Mouse (Mus musculus): ENCODE results near the gene Olfr1238. TPM values are rescaled to one million over a fixed set of nuclear protein-coding genes. Genes with fewer than 3 reads are reported as not detected.

Olfr1238 gene
- not detected in 2 replicates for polyA plus RNA-seq (2016; fragmentation: Nextera tagmentation; extraction: Ambion mirVana)

DNA sequence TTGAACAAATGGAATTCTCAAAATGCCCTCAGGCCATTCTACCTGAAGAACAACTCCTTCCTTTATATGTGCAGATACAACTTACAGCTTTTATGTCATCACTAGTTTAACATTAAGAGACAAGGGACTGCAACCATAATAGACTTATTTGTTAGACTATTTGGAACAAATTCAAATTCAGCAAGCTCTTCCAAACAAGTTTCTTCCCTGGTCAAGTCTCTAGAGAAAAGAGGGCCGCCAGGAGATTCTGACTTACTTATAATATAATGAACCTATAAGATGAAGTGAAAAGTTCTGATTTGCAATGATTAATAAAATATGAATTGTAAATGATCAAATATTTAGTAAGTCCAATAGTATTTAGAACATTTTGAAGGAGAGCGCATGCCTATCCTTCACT lies at the start of gene Olfr1238:
TSS of gene Olfr1238 (minus strand) at position 101 of the 400 bp plus-strand sequence.
- H3K4me2 ChIP-seq: no peak within 1 kb of the TSS
- no peaks in the 10 kb centered on the region for H3K9me3 ChIP-seq (replicated peaks)
- no peak within 1 kb of the TSS for H3K9ac ChIP-seq
- ATAC-seq: no peak
- H3K4me3 ChIP-seq: no peak within 1 kb of the TSS
- no peaks in the 10 kb centered on the region for H3K27me3 ChIP-seq (replicated peaks)
- no peaks in the 10 kb centered on the region for H3K36me3 ChIP-seq
- WGBS (ENCODE audit: insufficient replicate concordance): 86% methylated on average over 2 of the region's 2 CpGs
- H3K27ac ChIP-seq: no peak within 1 kb of the TSS
- H3K4me1 ChIP-seq: no peaks in the 10 kb centered on the region

DNA sequence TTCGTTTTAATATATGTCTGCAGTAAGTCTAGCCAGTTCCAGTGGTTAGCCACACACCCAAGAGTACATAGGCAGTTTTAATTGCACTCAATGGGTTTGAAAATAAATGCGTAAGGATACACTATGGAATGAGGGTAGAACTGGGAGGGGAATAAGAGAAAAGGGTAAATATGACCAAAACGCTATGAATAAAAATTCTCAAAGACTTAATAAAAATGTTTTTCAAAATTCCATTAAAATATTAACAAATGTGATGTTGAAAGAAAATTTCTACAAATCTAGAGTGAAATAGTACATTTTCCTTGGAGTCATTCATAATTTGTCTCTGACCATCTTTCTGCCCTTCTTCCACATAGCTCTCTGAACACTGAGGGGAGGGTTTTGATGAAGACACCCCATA lies 33.4 kb upstream of the Olfr1238 start, which contains the start of gene Olfr1240:
TSS of gene Olfr1240 (minus strand) at position 101 of the 400 bp plus-strand sequence.
- no peak for ATAC-seq
- H3K27me3 ChIP-seq (replicated peaks): no peaks in the 10 kb centered on the region
- no peaks in the 10 kb centered on the region for H3K36me3 ChIP-seq
- no peaks in the 10 kb centered on the region for H3K4me1 ChIP-seq
- no peaks in the 10 kb centered on the region for H3K9me3 ChIP-seq (replicated peaks)
- H3K4me3 ChIP-seq: no peak within 1 kb of the TSS
- no peak within 1 kb of the TSS for H3K4me2 ChIP-seq
- 64% methylated on average over 3 of the region's 3 CpGs for WGBS (ENCODE audit: insufficient replicate concordance)
- H3K27ac ChIP-seq: no peak within 1 kb of the TSS
- H3K9ac ChIP-seq: no peak within 1 kb of the TSS

DNA sequence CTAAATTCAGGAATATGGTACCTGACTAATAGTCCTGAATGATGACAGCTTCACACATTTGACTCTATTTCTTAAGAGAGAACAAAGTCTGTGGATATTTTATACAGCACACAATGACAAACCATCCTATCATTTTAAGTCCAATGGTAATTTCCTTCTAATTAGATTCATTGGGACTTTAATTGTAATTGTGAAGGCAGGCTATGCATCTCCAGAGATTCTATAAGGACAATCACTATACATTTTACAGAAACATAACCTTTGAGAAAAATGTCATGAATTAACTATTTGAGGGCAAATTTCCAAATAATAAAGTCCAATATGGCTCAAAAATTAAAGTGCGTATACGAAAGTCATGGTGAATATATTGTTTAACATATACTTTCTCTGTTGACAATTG lies 10.8 kb upstream of the Olfr1238 start, which contains the start of gene Olfr1239:
TSS of gene Olfr1239 (minus strand) at position 101 of the 400 bp plus-strand sequence.
- no peak within 1 kb of the TSS for H3K4me2 ChIP-seq
- no peaks in the 10 kb centered on the region for H3K4me1 ChIP-seq
- no peaks in the 10 kb centered on the region for H3K36me3 ChIP-seq
- H3K27ac ChIP-seq: no peak within 1 kb of the TSS
- WGBS (ENCODE audit: insufficient replicate concordance): 80% methylated on average over 2 of the region's 2 CpGs
- H3K27me3 ChIP-seq (replicated peaks): no peaks in the 10 kb centered on the region
- H3K9me3 ChIP-seq (replicated peaks): no peaks in the 10 kb centered on the region
- no peak within 1 kb of the TSS for H3K9ac ChIP-seq
- H3K4me3 ChIP-seq: no peak within 1 kb of the TSS
- no peak for ATAC-seq

DNA sequence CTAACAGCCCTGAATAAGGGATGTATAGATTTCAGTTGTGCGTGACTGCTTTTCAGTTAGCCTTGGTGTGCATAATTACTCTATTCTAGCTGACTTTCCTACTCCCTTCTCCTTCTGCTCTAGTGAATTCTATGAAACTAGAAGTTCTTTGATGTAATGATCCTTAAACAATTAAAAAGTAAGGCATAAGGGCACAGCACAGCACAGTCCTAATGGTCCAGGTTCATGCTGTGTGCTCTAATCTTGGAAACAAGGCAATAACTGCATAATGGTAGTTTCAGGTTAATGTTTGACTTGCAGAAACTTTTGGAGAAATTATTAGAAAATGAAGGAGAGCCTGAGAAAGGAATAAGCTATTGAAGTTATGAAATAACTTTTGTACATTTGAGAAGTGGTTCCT lies 5.1 kb upstream of the Olfr1238 start:
- Histone ChIP-seq H3K4me2 (no peak overlapping the region), H3K27me3 (replicated peaks) (no peaks in the 10 kb centered on the region), H3K36me3 (no peaks in the 10 kb centered on the region), H3K9ac (no peak overlapping the region), H3K4me1 (no peaks in the 10 kb centered on the region), H3K9me3 (replicated peaks) (no peaks in the 10 kb centered on the region), H3K27ac (no peak overlapping the region), H3K4me3 (no peak overlapping the region)
- 83% methylated on average over 1 of the region's 1 CpGs for WGBS (ENCODE audit: insufficient replicate concordance)
- ATAC-seq: no peak

DNA sequence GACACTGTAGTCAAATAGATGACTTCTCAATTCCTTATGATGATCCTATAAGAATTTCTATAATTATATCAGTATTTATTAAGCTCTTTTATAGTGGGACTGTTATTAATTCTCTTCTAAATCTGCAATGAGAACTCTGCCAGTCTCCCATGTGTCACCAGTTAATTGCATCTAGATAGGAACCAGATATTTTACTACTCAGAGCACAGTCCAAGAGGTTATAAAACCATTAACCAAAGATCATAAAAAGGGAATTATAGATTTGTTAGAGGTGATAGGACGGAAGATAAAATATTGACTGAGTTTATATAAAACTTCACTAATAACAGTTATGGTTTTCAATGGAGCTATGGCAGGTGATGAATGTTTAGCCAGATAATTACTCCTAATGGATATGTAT lies 8.6 kb downstream of the Olfr1238 start:
- Histone ChIP-seq H3K27ac (no peak overlapping the region), H3K4me1 (no peaks in the 10 kb centered on the region), H3K9me3 (replicated peaks) (no peaks in the 10 kb centered on the region), H3K9ac (no peak overlapping the region), H3K36me3 (no peaks in the 10 kb centered on the region), H3K4me2 (no peak overlapping the region), H3K27me3 (replicated peaks) (no peaks in the 10 kb centered on the region), H3K4me3 (no peak overlapping the region)
- WGBS (ENCODE audit: insufficient replicate concordance): 63% methylated on average over 1 of the region's 1 CpGs
- no peak for ATAC-seq

DNA sequence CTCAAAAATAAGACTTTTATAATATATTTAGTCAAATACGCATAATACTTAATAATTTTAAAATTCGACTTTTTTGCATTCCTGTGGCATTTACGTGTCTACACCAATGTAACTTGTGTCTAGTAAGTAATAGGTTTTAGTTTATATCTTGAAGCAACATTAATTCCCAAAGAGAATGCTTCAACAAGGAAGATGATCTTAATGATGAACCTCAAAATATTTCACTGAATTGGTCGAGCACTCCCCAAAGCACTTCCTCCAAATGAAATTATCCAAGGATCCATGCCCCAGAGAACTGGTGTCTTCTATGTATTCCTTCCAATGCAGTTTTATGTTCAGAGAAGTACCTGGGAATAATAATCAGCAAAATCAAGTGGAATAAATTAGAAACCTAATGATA lies 44.7 kb downstream of the Olfr1238 start, which contains the start of gene Olfr1234:
TSS of gene Olfr1234 (minus strand) at position 101 of the 400 bp plus-strand sequence.
- no peaks in the 10 kb centered on the region for H3K9me3 ChIP-seq (replicated peaks)
- no peak within 1 kb of the TSS for H3K27ac ChIP-seq
- no peaks in the 10 kb centered on the region for H3K4me1 ChIP-seq
- H3K9ac ChIP-seq: no peak within 1 kb of the TSS
- ATAC-seq: no peak
- H3K4me2 ChIP-seq: no peak within 1 kb of the TSS
- H3K36me3 ChIP-seq: no peaks in the 10 kb centered on the region
- H3K4me3 ChIP-seq: no peak within 1 kb of the TSS
- 67% methylated on average over 4 of the region's 4 CpGs for WGBS (ENCODE audit: insufficient replicate concordance)
- H3K27me3 ChIP-seq (replicated peaks): no peaks in the 10 kb centered on the region

Other genes starting within 250 kb of the Olfr1238 start
- gene Olfr1224-ps1, start 245.6 kb downstream of the Olfr1238 start, polyA plus RNA-seq (2016; fragmentation: Nextera tagmentation; extraction: Ambion mirVana): not detected in 2 replicates
- gene Olfr1225, start 235.0 kb downstream of the Olfr1238 start, polyA plus RNA-seq (2016; fragmentation: Nextera tagmentation; extraction: Ambion mirVana): not detected in 2 replicates
- gene Olfr1226, start 209.6 kb downstream of the Olfr1238 start, polyA plus RNA-seq (2016; fragmentation: Nextera tagmentation; extraction: Ambion mirVana): not detected in 2 replicates
- not detected in 2 replicates for gene Olfr1228, start 155.6 kb downstream of the Olfr1238 start, polyA plus RNA-seq (2016; fragmentation: Nextera tagmentation; extraction: Ambion mirVana)
- not detected in 2 replicates for gene Olfr1229, start 121.7 kb downstream of the Olfr1238 start, polyA plus RNA-seq (2016; fragmentation: Nextera tagmentation; extraction: Ambion mirVana)
- not detected in 2 replicates for gene Olfr1230, start 112.4 kb downstream of the Olfr1238 start, polyA plus RNA-seq (2016; fragmentation: Nextera tagmentation; extraction: Ambion mirVana)
- not detected in 2 replicates for gene Olfr1231, start 102.6 kb downstream of the Olfr1238 start, polyA plus RNA-seq (2016; fragmentation: Nextera tagmentation; extraction: Ambion mirVana)
- not detected in 2 replicates for gene Olfr1232, start 80.0 kb downstream of the Olfr1238 start, polyA plus RNA-seq (2016; fragmentation: Nextera tagmentation; extraction: Ambion mirVana)
- gene Olfr1233, start 67.3 kb downstream of the Olfr1238 start, polyA plus RNA-seq (2016; fragmentation: Nextera tagmentation; extraction: Ambion mirVana): not detected in 2 replicates
- not detected in 2 replicates for gene Olfr1234, start 44.8 kb downstream of the Olfr1238 start, polyA plus RNA-seq (2016; fragmentation: Nextera tagmentation; extraction: Ambion mirVana)
- not detected in 2 replicates for gene Olfr1239, start 10.7 kb upstream of the Olfr1238 start, polyA plus RNA-seq (2016; fragmentation: Nextera tagmentation; extraction: Ambion mirVana)
- gene Olfr1240, start 33.3 kb upstream of the Olfr1238 start, polyA plus RNA-seq (2016; fragmentation: Nextera tagmentation; extraction: Ambion mirVana): not detected in 2 replicates
- not detected in 2 replicates for gene Olfr1241, start 77.5 kb upstream of the Olfr1238 start, polyA plus RNA-seq (2016; fragmentation: Nextera tagmentation; extraction: Ambion mirVana)
- gene Olfr1242, start 88.7 kb upstream of the Olfr1238 start, polyA plus RNA-seq (2016; fragmentation: Nextera tagmentation; extraction: Ambion mirVana): not detected in 2 replicates
- gene Olfr1243, start 121.8 kb upstream of the Olfr1238 start, polyA plus RNA-seq (2016; fragmentation: Nextera tagmentation; extraction: Ambion mirVana): not detected in 2 replicates
- not detected in 2 replicates for gene Olfr1245, start 168.8 kb upstream of the Olfr1238 start, polyA plus RNA-seq (2016; fragmentation: Nextera tagmentation; extraction: Ambion mirVana)
- not detected in 2 replicates for gene Olfr1246, start 183.5 kb upstream of the Olfr1238 start, polyA plus RNA-seq (2016; fragmentation: Nextera tagmentation; extraction: Ambion mirVana)
- gene Olfr1247, start 204.5 kb upstream of the Olfr1238 start, polyA plus RNA-seq (2016; fragmentation: Nextera tagmentation; extraction: Ambion mirVana): not detected in 2 replicates
- gene Olfr1248, start 208.6 kb upstream of the Olfr1238 start, polyA plus RNA-seq (2016; fragmentation: Nextera tagmentation; extraction: Ambion mirVana): not detected in 2 replicates
- not detected in 2 replicates for gene Olfr1249, start 225.3 kb upstream of the Olfr1238 start, polyA plus RNA-seq (2016; fragmentation: Nextera tagmentation; extraction: Ambion mirVana)

Data from liver, embryonic 12.5 days (tissue).